ENCODE assay signal across 17 mouse cellular contexts in the genomic region with DNA sequence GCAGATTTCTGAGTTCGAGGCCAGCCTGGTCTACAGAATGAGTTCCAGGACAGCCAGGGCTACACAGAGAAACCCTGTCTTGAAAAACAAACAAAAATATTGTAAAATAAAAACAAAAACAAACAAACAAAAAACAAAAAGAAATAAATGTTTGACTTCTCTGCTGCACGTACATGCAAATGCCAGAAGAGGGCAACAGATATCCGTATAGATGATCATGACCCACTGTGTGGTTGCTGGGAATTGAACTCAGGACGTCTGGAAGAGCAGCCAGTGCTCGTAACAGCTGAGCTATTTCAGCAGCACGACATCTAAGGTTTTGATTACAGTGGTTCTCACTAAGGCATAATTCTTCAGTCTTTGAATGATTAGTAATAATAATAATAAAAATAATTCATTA.
DNase-seq lines count a peak whose midpoint lies in the region; ATAC-seq and TF ChIP-seq lines count a peak whose summit lies in the region.
"Had no signal": no experiment of that assay in that cellular context is flagged by ENCODE, and none has a peak within 500 bp of the region (broad histone marks: within the 10 kb centered on the region; RNA-seq: fewer than 3 reads in every experiment).

No protein-coding gene starts in this region.

- no peaks in the 10 kb centered on the region for H3K9me3 ChIP-seq in hindbrain, postnatal 0 days (ENCODE audit: low read length)
- H3K9me3 ChIP-seq in hindbrain, embryonic 13.5 days: no peaks in the 10 kb centered on the region
- no peaks in the 10 kb centered on the region for H3K9me3 ChIP-seq in liver, postnatal 0 days (ENCODE audit: low read length)
- no peaks in the 10 kb centered on the region for H3K9me3 ChIP-seq in ES-Bruce4 (replicated peaks; ENCODE audit: control insufficient read depth, insufficient read depth, low read length, poor library complexity, severe bottlenecking)
- H3K9me3 ChIP-seq: liver, embryonic 13.5 days; midbrain, embryonic 10.5 days; neural tube, embryonic 13.5 days; stomach, embryonic 15.5 days had no signal

- 72% methylated on average over 6 of the region's 6 CpGs for WGBS in hindbrain, postnatal 0 days
- WGBS in hindbrain, embryonic 13.5 days: 70% methylated on average over 6 of the region's 6 CpGs
- WGBS in liver, postnatal 0 days (ENCODE audit: insufficient replicate concordance): 52% methylated on average over 6 of the region's 6 CpGs

- no peaks in the 10 kb centered on the region for H3K36me3 ChIP-seq in hindbrain, postnatal 0 days (ENCODE audit: insufficient read depth, low read length)
- H3K36me3 ChIP-seq in hindbrain, embryonic 13.5 days: no peaks in the 10 kb centered on the region
- no peaks in the 10 kb centered on the region for H3K36me3 ChIP-seq in liver, postnatal 0 days (replicated peaks; ENCODE audit: insufficient read depth, low read length)
- no peaks in the 10 kb centered on the region for H3K36me3 ChIP-seq in ES-Bruce4 (ENCODE audit: control insufficient read depth, insufficient read depth, low read length, poor library complexity, severe bottlenecking)
- H3K36me3 ChIP-seq: liver, embryonic 13.5 days; midbrain, embryonic 10.5 days; neural tube, embryonic 13.5 days; stomach, embryonic 15.5 days had no signal

- no peak overlapping the region for H3K27ac ChIP-seq in hindbrain, postnatal 0 days
- H3K27ac ChIP-seq in hindbrain, embryonic 13.5 days: no peak overlapping the region
- H3K27ac ChIP-seq in liver, postnatal 0 days (ENCODE audit: low read depth): no peak overlapping the region
- no peak overlapping the region for H3K27ac ChIP-seq in ES-Bruce4 (ENCODE audit: insufficient read depth, low read length)
- H3K27ac ChIP-seq: liver, embryonic 13.5 days; midbrain, embryonic 10.5 days; neural tube, embryonic 13.5 days; stomach, embryonic 15.5 days had no signal

- DNase-seq in hindbrain, postnatal 0 days (ENCODE audit: low spot score): no peak
- DNase-seq in liver, postnatal 0 days: no peak
- DNase-seq in liver: no peak
- DNase-seq in brain, embryonic 14.5 days (ENCODE audit: low read depth): peak; percentile 1
- no peak for DNase-seq in adipocyte (ENCODE audit: low spot score)
- DNase-seq: cerebellum, adult 18-20 months; gastrocnemius, postnatal 25 days; kidney, postnatal 14 days; layer of hippocampus, adult 9-11 months; liver, embryonic 13.5 days; right cerebral cortex, postnatal 14 days had no signal

- TF ChIP-seq CTCF in hindbrain, postnatal 0 days (IDR thresholded peaks at IDR 0.05; ENCODE audit: low read depth): peak; percentile 28; the same call in 1 of the 2 replicates
- TF ChIP-seq CTCF in liver, postnatal 0 days (IDR thresholded peaks at IDR 0.05; ENCODE audit: low read depth): 0 out of 2 replicates have a peak, but pooled peaks have one; percentile 7
- TF ChIP-seq CTCF in ES-Bruce4 (IDR thresholded peaks at IDR 0.05; ENCODE audit: low read depth, low read length): peak; percentile 21
- no peak for TF ChIP-seq CTCF in brain, embryonic 14.5 days (IDR thresholded peaks at IDR 0.05; ENCODE audit: borderline replicate concordance, extremely low read depth, insufficient read depth, insufficient read length)

- ATAC-seq in hindbrain, postnatal 0 days: no peak
- no peak for ATAC-seq in hindbrain, embryonic 13.5 days (ENCODE audit: low FRiP score)
- ATAC-seq in liver, postnatal 0 days: no peak
- no peak for ATAC-seq in megakaryocyte-erythroid progenitor cell, adult 5-6 weeks (replicated peaks; ENCODE audit: low FRiP score, low TSS enrichment, poor library complexity, severe bottlenecking)

- no peak overlapping the region for H3K4me3 ChIP-seq in hindbrain, postnatal 0 days (ENCODE audit: low read length)
- no peak overlapping the region for H3K4me3 ChIP-seq in hindbrain, embryonic 13.5 days
- H3K4me3 ChIP-seq in liver, postnatal 0 days (ENCODE audit: low read depth, low read length): no peak overlapping the region
- H3K4me3 ChIP-seq in ES-Bruce4 (ENCODE audit: low read depth, low read length): no peak overlapping the region
- H3K4me3 ChIP-seq: liver, embryonic 13.5 days; midbrain, embryonic 10.5 days; neural tube, embryonic 13.5 days; stomach, embryonic 15.5 days had no signal

- H3K4me2 ChIP-seq in hindbrain, postnatal 0 days (ENCODE audit: low read depth, low read length): no peak overlapping the region
- no peak overlapping the region for H3K4me2 ChIP-seq in hindbrain, embryonic 13.5 days
- H3K4me2 ChIP-seq in liver, postnatal 0 days (ENCODE audit: low read depth, low read length): no peak overlapping the region
- H3K4me2 ChIP-seq: liver, embryonic 13.5 days; neural tube, embryonic 13.5 days; stomach, embryonic 15.5 days had no signal

- no peak overlapping the region for H3K9ac ChIP-seq in hindbrain, postnatal 0 days (replicated peaks; ENCODE audit: low read length)
- H3K9ac ChIP-seq in hindbrain, embryonic 13.5 days: no peak overlapping the region
- H3K9ac ChIP-seq in liver, postnatal 0 days (replicated peaks): no peak overlapping the region
- H3K9ac ChIP-seq in ES-Bruce4 (ENCODE audit: low read depth, poor library complexity, severe bottlenecking): no peak overlapping the region
- H3K9ac ChIP-seq: liver, embryonic 13.5 days; neural tube, embryonic 13.5 days; stomach, embryonic 15.5 days had no signal

- TF ChIP-seq EP300 in liver, postnatal 0 days (IDR thresholded peaks at IDR 0.05; ENCODE audit: low read depth): no peak
- no peak for TF ChIP-seq EP300 in ES-Bruce4 (IDR thresholded peaks at IDR 0.05; ENCODE audit: insufficient read depth, low read depth, low read length)

- TF ChIP-seq POLR2A in ES-Bruce4 (IDR thresholded peaks at IDR 0.05; ENCODE audit: insufficient read depth, low read length): no peak
- TF ChIP-seq POLR2A in brain, embryonic 14.5 days (IDR thresholded peaks at IDR 0.05; ENCODE audit: borderline replicate concordance, extremely low read depth, insufficient read depth, insufficient read length, poor library complexity, severe bottlenecking): no peak

- no peaks in the 10 kb centered on the region for H3K27me3 ChIP-seq in hindbrain, postnatal 0 days (ENCODE audit: insufficient read depth, low read length)
- no peaks in the 10 kb centered on the region for H3K27me3 ChIP-seq in hindbrain, embryonic 13.5 days
- no peaks in the 10 kb centered on the region for H3K27me3 ChIP-seq in liver, postnatal 0 days (ENCODE audit: insufficient read depth, low read length)
- H3K27me3 ChIP-seq in ES-Bruce4 (ENCODE audit: control insufficient read depth, insufficient read depth, low read length, poor library complexity, severe bottlenecking): no peaks in the 10 kb centered on the region
- H3K27me3 ChIP-seq: liver, embryonic 13.5 days; neural tube, embryonic 13.5 days; stomach, embryonic 15.5 days had no signal

- H3K4me1 ChIP-seq in hindbrain, postnatal 0 days (ENCODE audit: insufficient read depth, low read length): no peaks in the 10 kb centered on the region
- H3K4me1 ChIP-seq in hindbrain, embryonic 13.5 days (replicated peaks): no peaks in the 10 kb centered on the region
- H3K4me1 ChIP-seq in liver, postnatal 0 days (ENCODE audit: insufficient read depth): no peaks in the 10 kb centered on the region
- no peaks in the 10 kb centered on the region for H3K4me1 ChIP-seq in ES-Bruce4 (ENCODE audit: control insufficient read depth, insufficient read depth, low read length)
- H3K4me1 ChIP-seq: liver, embryonic 13.5 days; midbrain, embryonic 10.5 days; neural tube, embryonic 13.5 days; stomach, embryonic 15.5 days had no signal
